Mouse (Mus musculus) forebrain, embryonic 12.5 days (tissue): ENCODE measurements around the gene Stk16. TPM values are rescaled to one million over a fixed set of nuclear protein-coding genes. Genes with fewer than 3 reads are reported as not detected.

Experiments used
- ATAC-seq: fragments of 200-750 bp; cut with Nextera tagmentation; 2 replicates; pipeline ENCODE4 v1.8.0; 2017; ENCODE audit warnings: moderate TSS enrichment; ENCODE audit not compliant: low FRiP score
- H3K27ac ChIP-seq: fragments of 300-500 bp; sonication (generic); 2 replicates; pipeline ENCODE4 v1.5.1; 2016; ENCODE audit warnings: mild to moderate bottlenecking
- H3K27me3 ChIP-seq: fragments of 300-500 bp; sonication (generic); 2 replicates; pipeline ENCODE4 v1.6.1; 2016; ENCODE audit warnings: mild to moderate bottlenecking
- H3K36me3 ChIP-seq: fragments of 300-500 bp; sonication (generic); replicated peaks from 2 replicates; pipeline ENCODE4 v1.6.1; 2016; ENCODE audit warnings: mild to moderate bottlenecking
- H3K4me1 ChIP-seq: fragments of 300-500 bp; sonication (generic); 2 replicates; pipeline ENCODE4 v1.6.1; 2016
- H3K4me2 ChIP-seq: fragments of 300-500 bp; sonication (generic); 2 replicates; pipeline ENCODE4 v1.6.1; 2016; ENCODE audit warnings: mild to moderate bottlenecking, moderate library complexity
- H3K4me3 ChIP-seq: fragments of 300-500 bp; sonication (generic); replicated peaks from 2 replicates; pipeline ENCODE4 v1.5.1; 2016; ENCODE audit warnings: mild to moderate bottlenecking
- H3K9ac ChIP-seq: fragments of 300-500 bp; sonication (generic); 2 replicates; pipeline ENCODE4 v1.6.1; 2016; ENCODE audit warnings: mild to moderate bottlenecking
- H3K9me3 ChIP-seq: fragments of 300-500 bp; sonication (generic); 2 replicates; pipeline ENCODE4 v1.6.1; 2016
- WGBS: fragments of 180-500 bp; shearing (Covaris S2); methylation state at CpG from one replicate; pipeline ENCODE4 v1.1.7; 2016; 5-methylcytosine and 5-hydroxymethylcytosine counted together
- polyA plus RNA-seq: library from polyadenylated mRNA; unstranded; fragments of >200 nt; fragmentation: Nextera tagmentation; extraction: Ambion mirVana; gene quantifications from 2 replicates; pipeline ENCODE4 v1.2.1, GENCODE M21; 2016

Gene Stk16
- polyA plus RNA-seq, 1 experiment from 2014 or later: 132 TPM

DNA sequence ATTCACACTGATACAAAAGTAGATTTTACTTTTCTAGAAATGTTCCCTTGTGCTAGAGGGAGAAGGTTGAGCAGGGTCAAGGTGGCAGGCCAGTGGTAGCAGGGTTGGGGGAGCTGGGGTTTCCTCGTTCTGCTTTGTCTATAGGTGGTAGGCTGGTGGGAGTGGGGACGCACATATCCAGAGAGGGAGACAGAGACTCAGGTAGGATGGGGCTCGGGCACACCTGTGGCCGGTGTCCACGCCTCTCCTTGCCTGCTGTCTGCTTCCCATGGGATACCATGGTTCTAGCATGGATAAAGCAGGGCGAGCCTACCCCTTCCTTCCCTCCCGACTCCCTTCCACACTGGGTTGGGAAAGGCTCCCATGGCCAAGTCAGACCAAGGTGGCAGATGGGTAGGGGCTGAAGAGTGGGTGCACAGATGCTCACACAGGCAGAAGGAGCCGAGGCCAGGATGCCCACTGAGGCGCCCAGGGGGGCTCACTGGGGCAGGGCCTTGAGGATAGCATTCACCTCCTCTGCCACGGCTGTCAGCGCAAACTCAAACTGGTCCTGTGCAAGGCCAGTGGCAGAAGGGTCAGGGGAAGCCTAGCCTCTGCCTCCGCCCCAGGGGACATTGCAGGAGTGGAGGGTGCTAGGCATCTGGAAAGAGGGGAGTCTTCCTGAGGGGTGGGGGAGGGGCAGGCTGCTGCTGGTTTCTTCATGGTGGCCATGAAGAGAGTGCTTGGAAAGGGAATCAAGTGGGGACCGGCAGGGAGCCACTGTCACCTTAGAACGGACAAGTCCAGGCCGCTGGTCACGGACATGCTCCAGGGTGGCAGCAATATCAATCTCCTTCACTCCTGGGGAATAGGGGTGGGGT, 36.7 kb downstream of the Stk16 start:
- Histone ChIP-seq H3K4me3 (no peak overlapping the region), H3K9me3 (no peaks in the 10 kb centered on the region), H3K27ac (no peak overlapping the region), H3K9ac (no peak overlapping the region), H3K36me3 (peaks cover 10% of the 10 kb centered on the region; the same call in 1 of the 2 replicates), H3K4me1 (peaks cover 23% of the 10 kb centered on the region), H3K4me2 (no peak overlapping the region), H3K27me3 (peaks cover 2% of the 10 kb centered on the region; the same call in 1 of the 2 replicates)
- no peak for ATAC-seq
- 84% methylated on average over 16 of the region's 16 CpGs for WGBS

DNA sequence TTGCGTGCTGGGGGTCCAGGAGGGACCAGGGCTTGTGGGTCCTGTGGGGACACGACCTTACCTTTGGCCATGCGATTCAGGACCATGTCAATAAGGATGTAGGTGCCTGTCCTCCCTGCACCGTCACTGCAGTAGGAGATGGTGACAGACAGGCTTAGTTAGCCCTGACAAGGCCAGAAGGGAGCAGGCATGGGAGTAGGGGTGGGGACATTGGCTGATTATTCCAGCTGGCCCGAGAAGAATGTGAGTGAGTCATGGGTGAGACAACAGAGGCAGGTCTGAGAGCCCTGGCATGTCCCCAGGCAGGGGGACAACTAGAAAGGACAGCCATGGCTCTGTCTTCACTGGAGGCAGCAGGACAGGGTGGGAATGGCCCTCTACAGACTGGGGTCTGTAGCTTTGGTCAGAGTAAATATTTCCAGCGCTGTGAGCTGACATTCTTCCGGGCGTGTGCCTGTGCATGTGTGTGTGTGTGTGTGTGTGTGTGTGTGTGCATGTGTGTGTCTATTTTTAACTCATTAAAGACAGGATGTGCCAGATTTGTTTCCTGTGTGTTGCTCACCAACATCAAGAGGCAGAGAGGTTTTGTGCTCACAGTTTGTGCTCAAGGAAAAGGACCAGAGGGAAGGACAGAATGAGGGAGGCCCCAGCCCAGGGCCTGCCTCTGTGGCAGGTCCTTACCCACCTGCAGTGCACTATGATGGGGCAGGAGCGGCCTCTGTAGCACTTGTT, 37.6 kb downstream of the Stk16 start:
- Histone ChIP-seq H3K27ac (no peak overlapping the region), H3K36me3 (peaks cover 7% of the 10 kb centered on the region; the same call in 1 of the 2 replicates), H3K9ac (peak overlapping the region; percentile 9; the same call in 1 of the 2 replicates), H3K4me3 (no peak overlapping the region), H3K9me3 (no peaks in the 10 kb centered on the region), H3K4me2 (no peak overlapping the region), H3K4me1 (peaks cover 23% of the 10 kb centered on the region), H3K27me3 (peaks cover 11% of the 10 kb centered on the region; the same call in 1 of the 2 replicates)
- ATAC-seq: no peak
- WGBS: 60% methylated on average over 9 of the region's 9 CpGs

DNA sequence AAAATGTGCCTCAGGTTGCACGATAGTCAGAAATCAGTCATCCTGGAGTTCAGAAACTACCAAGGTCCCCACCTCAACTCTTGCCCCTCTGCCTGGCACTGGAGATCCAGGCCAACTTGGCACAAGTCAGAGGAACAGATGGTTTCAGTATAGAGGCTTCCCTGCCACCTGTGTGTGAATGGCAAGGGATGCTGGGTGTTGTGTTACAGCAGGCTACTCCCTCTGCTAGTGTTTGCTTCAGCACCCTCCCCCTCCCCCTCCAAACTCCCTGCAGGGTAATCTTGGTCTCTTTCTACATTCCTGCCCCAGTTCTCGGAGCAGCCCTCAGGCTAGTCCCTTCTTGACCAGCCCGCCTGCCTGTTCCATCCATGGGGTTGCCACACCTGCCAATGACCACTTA, 39.9 kb downstream of the Stk16 start:
- no peak overlapping the region for H3K4me2 ChIP-seq
- no peak overlapping the region for H3K9ac ChIP-seq
- peak overlapping the region; percentile 36; the same call in 1 of the 2 replicates for H3K27ac ChIP-seq
- H3K27me3 ChIP-seq: peaks cover 13% of the 10 kb centered on the region; the same call in 1 of the 2 replicates
- H3K4me3 ChIP-seq: no peak overlapping the region
- WGBS: 63% methylated on average over 3 of the region's 3 CpGs
- peaks cover 23% of the 10 kb centered on the region for H3K4me1 ChIP-seq
- no peak for ATAC-seq
- H3K36me3 ChIP-seq: no peaks in the 10 kb centered on the region
- H3K9me3 ChIP-seq: no peaks in the 10 kb centered on the region

DNA sequence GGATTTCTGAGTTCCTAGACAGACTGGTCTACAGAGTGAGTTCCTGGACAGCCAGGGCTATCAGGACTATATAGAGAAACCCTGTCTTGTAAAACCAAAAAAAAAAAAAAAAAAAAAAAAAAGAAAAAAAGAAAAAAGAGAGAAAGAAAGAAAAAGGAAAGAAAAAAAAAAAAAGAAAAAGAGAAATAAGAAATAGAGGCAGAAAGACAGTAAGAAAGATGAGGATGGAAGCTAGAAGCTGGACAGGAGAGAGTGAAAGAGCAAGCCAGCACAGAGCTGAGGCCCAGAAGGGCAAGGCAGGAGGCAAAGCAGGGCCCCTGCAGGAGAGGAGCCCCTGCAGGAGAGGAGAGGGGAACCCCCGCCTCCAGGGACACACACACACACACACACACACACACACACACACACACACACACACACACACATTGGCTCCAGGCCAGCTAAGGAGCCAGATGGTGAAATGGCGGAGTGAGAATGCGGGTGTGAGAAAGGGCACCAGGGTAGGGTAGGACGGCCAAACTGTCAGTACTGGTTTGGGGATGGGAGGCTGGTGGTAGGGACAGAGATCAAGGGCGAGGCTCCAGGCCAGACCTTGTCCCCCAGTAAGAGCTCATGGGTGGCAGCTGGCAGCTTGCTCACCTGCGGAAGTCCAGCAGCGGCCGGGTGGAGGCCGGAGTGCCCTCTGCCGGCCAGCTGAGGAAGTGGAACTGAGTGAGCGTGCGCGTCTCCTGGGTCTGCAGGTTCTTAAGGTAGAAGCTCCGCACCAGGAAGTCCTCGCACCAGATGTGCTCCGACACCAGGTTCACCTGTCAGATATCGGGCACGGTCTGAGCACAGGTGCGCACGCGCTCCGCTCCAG, 40.7 kb downstream of the Stk16 start:
- H3K4me1 ChIP-seq: peaks cover 23% of the 10 kb centered on the region
- H3K4me2 ChIP-seq: peak overlapping the region; percentile 47
- H3K4me3 ChIP-seq: peak overlapping the region; percentile 21
- peak overlapping the region; percentile 31; the same call in 1 of the 2 replicates for H3K27ac ChIP-seq
- H3K9me3 ChIP-seq: no peaks in the 10 kb centered on the region
- no peaks in the 10 kb centered on the region for H3K36me3 ChIP-seq
- ATAC-seq: peak; percentile 54
- H3K9ac ChIP-seq: no peak overlapping the region
- H3K27me3 ChIP-seq: peaks cover 13% of the 10 kb centered on the region; the same call in 1 of the 2 replicates
- WGBS: 3% methylated on average over 21 of the region's 22 CpGs

DNA sequence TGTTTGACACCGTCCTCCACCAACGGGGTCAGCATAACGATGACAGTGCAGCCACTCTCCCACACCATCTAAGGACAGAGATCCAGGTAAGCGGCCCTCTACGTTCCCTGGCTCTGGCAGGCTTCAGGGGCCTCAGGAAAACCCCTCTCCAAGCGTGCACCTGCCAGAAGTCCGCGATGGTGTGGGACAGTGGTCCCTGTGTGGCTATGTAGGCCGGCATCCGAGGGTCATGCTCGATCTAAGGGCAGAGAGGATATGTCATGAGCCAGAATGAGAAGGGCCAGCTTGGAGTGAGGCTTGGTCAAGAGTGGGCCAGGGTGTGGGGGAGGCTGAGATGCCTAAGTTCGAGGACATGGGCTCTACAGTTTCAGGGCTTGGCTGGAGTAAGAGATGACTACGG, 41.7 kb downstream of the Stk16 start:
- Histone ChIP-seq H3K36me3 (no peaks in the 10 kb centered on the region), H3K9ac (no peak overlapping the region), H3K27ac (no peak overlapping the region), H3K4me2 (no peak overlapping the region), H3K27me3 (peaks cover 15% of the 10 kb centered on the region; the same call in 1 of the 2 replicates), H3K4me1 (peaks cover 22% of the 10 kb centered on the region), H3K9me3 (no peaks in the 10 kb centered on the region), H3K4me3 (no peak overlapping the region)
- no peak for ATAC-seq
- 74% methylated on average over 13 of the region's 13 CpGs for WGBS

DNA sequence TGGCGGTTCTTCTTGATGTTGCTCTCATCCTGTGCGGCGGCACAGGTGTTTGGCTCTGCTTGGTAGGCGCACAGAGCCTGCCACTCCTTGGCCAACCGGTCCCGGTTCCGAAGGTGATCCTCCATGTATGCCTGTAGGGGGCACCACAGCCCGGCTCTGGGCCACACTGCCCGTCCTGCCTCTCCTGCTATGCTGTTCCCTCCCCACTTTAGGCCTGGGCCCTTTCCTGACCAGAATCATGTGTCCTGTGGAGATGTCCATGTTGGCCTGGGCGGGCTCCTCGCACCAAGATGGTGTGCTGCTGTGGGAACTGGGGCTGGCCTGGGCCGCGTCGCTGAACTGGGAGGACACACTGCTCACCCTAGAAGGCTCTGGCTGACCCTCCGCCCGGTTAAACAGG, 42.4 kb downstream of the Stk16 start:
- peaks cover 17% of the 10 kb centered on the region for H3K27me3 ChIP-seq
- H3K9ac ChIP-seq: no peak overlapping the region
- H3K4me1 ChIP-seq: peaks cover 15% of the 10 kb centered on the region
- H3K36me3 ChIP-seq: no peaks in the 10 kb centered on the region
- no peak overlapping the region for H3K27ac ChIP-seq
- H3K4me2 ChIP-seq: no peak overlapping the region
- 80% methylated on average over 16 of the region's 16 CpGs for WGBS
- ATAC-seq: no peak
- no peak overlapping the region for H3K4me3 ChIP-seq
- H3K9me3 ChIP-seq: no peaks in the 10 kb centered on the region

DNA sequence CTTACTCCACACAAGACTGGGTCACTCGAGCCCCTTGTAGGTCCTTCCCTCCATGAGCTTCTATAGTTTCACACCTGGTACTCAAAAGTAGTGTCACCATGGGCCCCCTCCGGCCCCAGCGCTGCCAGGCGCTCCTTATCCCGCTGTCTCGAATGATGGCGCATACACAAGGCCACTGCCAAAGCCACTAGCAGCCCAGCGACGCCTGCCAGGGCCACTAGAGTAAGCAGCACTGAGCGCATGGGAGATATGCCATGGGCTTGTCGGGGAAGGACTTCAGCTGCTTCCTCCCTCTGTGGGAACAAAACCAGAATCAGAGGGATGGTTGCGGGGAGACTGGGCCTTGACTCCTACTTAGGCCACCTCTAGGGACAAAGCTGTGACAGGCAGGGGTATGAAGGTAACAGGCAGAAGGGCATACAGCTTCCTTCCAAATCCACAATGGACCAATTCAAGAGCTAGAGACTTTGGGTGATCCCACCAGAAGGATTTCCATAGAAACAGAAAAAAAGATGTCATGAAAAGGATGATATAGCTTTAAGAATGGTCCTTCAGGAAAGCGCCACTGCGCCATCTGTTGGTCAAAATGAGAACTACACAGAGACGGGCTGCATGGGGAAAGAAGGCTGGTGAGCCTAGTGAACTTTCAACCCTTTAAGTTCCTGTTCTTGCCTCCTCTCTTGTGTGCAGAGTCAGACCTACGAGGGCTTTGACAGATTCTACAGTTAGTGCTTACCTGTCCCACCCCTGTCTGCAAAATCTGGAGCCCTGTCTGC, 43.4 kb downstream of the Stk16 start:
- H3K4me2 ChIP-seq: no peak overlapping the region
- H3K27me3 ChIP-seq: peaks cover 22% of the 10 kb centered on the region
- no peak overlapping the region for H3K27ac ChIP-seq
- no peak for ATAC-seq
- no peak overlapping the region for H3K9ac ChIP-seq
- WGBS: 63% methylated on average over 16 of the region's 16 CpGs
- no peak overlapping the region for H3K4me3 ChIP-seq
- peaks cover 12% of the 10 kb centered on the region for H3K4me1 ChIP-seq
- no peaks in the 10 kb centered on the region for H3K36me3 ChIP-seq
- H3K9me3 ChIP-seq: no peaks in the 10 kb centered on the region

DNA sequence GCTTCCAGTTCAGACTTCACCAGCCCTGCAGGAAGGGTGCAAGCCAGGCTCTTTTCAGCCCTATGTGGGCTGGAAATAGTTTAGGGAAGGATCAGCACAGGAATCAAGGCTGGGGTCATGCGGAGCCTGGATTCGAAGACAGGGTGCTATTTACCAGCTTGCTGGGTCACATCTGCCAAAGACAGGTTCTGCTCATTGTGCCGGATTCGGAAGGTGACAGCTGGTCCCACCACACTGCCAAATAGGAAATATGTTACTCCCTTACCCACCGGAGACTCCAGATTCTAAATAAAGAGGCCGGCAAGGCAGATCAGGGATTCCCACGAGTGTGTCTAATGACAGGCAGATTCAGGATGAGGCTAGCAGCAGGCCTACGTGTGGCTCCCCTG, 44.0 kb downstream of the Stk16 start:
- Histone ChIP-seq H3K4me3 (no peak overlapping the region), H3K4me1 (peaks cover 12% of the 10 kb centered on the region), H3K27me3 (peaks cover 22% of the 10 kb centered on the region), H3K27ac (no peak overlapping the region), H3K36me3 (no peaks in the 10 kb centered on the region), H3K4me2 (no peak overlapping the region), H3K9me3 (no peaks in the 10 kb centered on the region), H3K9ac (no peak overlapping the region)
- ATAC-seq: no peak
- WGBS: 76% methylated on average over 8 of the region's 8 CpGs

DNA sequence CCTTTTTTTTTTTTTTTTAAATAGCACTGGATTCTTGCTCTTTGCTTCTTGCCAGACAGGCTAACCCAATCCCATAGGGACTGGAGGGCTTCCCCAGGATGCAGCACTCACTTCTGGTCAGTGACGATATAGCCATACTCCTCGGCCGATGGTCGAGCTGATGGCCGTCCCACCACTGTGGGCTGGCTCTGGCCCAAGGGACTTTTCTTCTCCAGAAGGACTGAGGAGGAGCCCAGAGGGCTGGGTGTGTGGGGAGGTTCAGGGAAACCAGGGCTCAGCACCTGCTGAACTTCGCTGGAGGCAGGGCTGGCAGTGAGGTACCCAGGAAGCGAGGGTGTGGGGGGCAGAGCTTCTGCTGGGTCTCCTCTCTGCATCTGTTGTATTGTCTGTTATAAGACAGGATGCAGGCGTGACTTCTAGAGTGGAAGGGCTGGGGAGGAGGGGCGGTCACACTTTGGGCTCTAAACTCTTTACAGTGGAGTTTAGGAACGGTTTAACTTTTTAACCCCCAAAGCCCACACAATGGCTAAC, 44.9 kb downstream of the Stk16 start:
- no peaks in the 10 kb centered on the region for H3K9me3 ChIP-seq
- H3K4me1 ChIP-seq: peaks cover 11% of the 10 kb centered on the region
- H3K36me3 ChIP-seq: no peaks in the 10 kb centered on the region
- no peak overlapping the region for H3K4me3 ChIP-seq
- H3K27ac ChIP-seq: no peak overlapping the region
- ATAC-seq: no peak
- no peak overlapping the region for H3K4me2 ChIP-seq
- WGBS: 77% methylated on average over 10 of the region's 10 CpGs
- peaks cover 22% of the 10 kb centered on the region for H3K27me3 ChIP-seq
- no peak overlapping the region for H3K9ac ChIP-seq

DNA sequence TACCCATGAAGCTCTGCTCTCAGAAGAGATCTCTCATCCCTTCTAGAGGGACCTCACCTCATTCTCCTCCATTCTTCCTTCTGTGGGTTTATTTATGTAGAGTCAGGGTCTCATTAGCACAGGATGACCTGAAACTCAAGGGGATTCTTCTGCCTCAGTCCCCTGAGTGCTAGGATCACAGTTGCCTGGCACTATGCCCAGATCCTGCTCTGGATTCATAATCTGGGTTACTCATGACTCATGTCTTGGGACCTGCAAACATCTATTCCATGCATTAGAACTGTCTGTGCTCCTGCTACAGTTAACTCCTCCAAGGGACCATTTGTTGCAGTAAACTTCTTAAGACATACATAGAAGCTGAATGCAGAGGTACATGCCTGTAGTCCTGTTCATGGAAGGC, 50.6 kb downstream of the Stk16 start:
- Histone ChIP-seq H3K36me3 (no peaks in the 10 kb centered on the region), H3K9me3 (no peaks in the 10 kb centered on the region), H3K27me3 (peaks cover 60% of the 10 kb centered on the region), H3K4me2 (no peak overlapping the region), H3K4me3 (no peak overlapping the region), H3K9ac (no peak overlapping the region), H3K27ac (no peak overlapping the region), H3K4me1 (peaks cover 7% of the 10 kb centered on the region)
- ATAC-seq: no peak
